Mouse (Mus musculus): ENCODE data around the gene Zbtb38. TPM values are rescaled to one million over a fixed set of nuclear protein-coding genes. Genes with fewer than 3 reads are reported as not detected.
A peak's percentile ranks its signal among the peaks of the same experiment; 100 is the strongest.

Zbtb38 gene
- polyA plus RNA-seq, 1 experiment from 2014 or later, result 8.8 TPM

DNA sequence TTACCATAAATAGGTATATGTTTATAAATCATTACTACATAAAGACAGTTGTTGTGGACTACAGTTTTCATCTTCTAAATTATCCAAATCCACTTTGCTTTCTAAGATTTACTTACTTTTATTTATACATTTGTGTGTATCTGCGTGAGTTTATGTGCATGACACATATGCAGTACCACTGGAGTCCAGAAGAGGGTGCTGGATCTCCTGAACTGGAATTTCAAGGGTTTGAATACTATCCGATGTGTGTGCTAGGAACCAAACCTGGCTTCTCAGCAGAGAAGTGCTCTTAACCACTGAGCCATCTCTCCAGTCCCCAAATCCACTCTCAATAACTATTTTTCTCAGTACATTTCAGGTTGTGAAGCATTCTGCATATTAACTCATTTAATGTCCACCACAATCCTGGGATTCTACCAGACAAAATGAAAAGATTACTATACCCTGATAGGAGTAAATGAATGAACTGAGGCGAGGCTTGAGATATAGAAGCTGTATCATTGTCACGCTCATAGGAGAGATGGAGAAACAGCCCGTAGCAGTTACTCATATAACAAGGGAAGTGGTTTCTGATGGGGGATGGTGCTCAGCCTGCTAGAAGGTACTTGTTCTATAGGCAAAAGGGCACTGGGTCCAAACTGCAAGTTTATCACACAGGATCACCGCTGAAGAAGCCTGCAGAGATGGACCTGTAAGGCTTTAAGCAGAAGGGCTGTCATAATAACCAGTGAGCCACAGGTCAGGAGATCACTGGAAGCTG is 53.2 kb downstream of the Zbtb38 start:
- WGBS, result 98% methylated on average over 6 of the region's 6 CpGs
- no peak overlapping the region for H3K4me2 ChIP-seq (ENCODE audit: low read depth, low read length)

GRCm38 (mm10) chr9:96696788-96697492 is 55.7 kb downstream of the Zbtb38 start:
- H3K36me3 ChIP-seq (replicated peaks; ENCODE audit: control insufficient read depth, insufficient read depth, low read depth, low read length), result no peaks in the 10 kb centered on the region
- 84% methylated on average over 14 of the region's 14 CpGs for WGBS
- ATAC-seq (replicated peaks; ENCODE audit: insufficient number of reproducible peaks, low FRiP score, low TSS enrichment, low read depth) (no peak), DNase-seq (ENCODE audit: low spot score) (no peak)
- no peaks in the 10 kb centered on the region for H3K9me3 ChIP-seq (replicated peaks; ENCODE audit: control insufficient read depth, low read length)
- no peak overlapping the region for H3K9ac ChIP-seq (replicated peaks; ENCODE audit: low read length)
- H3K4me2 ChIP-seq (ENCODE audit: low read depth, low read length), result no peak overlapping the region
- H3K4me1 ChIP-seq (ENCODE audit: control insufficient read depth, insufficient read depth, low read length), result no peaks in the 10 kb centered on the region
- no peaks in the 10 kb centered on the region for H3K27me3 ChIP-seq (ENCODE audit: control insufficient read depth, insufficient read depth, low read length)
- H3K27ac ChIP-seq (replicated peaks; ENCODE audit: low read depth, low read length), result no peak overlapping the region
- H3K4me3 ChIP-seq (ENCODE audit: low read depth, low read length), result no peak overlapping the region

More for the DNA sequence above, 53.2 kb downstream of the Zbtb38 start:
- Histone ChIP-seq H3K27me3 (ENCODE audit: control insufficient read depth, insufficient read depth, low read length) (no peaks in the 10 kb centered on the region), H3K36me3 (replicated peaks; ENCODE audit: control insufficient read depth, insufficient read depth, low read depth, low read length) (no peaks in the 10 kb centered on the region), H3K9me3 (replicated peaks; ENCODE audit: control insufficient read depth, low read length) (no peaks in the 10 kb centered on the region), H3K4me3 (ENCODE audit: low read depth, low read length) (no peak overlapping the region), H3K4me1 (ENCODE audit: control insufficient read depth, insufficient read depth, low read length) (no peaks in the 10 kb centered on the region), H3K9ac (replicated peaks; ENCODE audit: low read length) (no peak overlapping the region), H3K27ac (replicated peaks; ENCODE audit: low read depth, low read length) (no peak overlapping the region)
- DNase-seq (ENCODE audit: low spot score) (no peak), ATAC-seq (replicated peaks; ENCODE audit: insufficient number of reproducible peaks, low FRiP score, low TSS enrichment, low read depth) (no peak)

DNA sequence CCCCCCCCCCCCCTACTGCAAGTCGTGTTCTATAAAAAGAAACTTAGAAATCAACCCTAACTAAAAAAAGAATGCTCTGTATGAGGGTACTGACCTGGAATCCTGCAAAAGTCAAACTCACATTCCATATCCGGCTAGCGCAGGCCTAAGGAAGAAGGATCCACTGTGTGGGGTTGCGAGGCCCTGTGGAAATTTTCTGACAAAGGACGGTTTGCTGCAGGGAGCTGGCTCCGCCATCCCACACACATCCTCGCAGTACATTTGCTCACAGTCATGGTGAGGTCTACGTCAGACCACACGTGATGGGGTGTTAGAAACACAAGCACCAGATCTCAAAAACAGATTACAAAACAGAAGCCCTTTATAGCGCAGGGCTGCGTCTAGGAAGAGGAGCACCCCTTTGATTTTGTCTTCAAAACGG is 56.5 kb downstream of the Zbtb38 start:
- Histone ChIP-seq H3K9me3 (replicated peaks; ENCODE audit: control insufficient read depth, low read length) (no peaks in the 10 kb centered on the region), H3K4me3 (ENCODE audit: low read depth, low read length) (no peak overlapping the region), H3K4me1 (ENCODE audit: control insufficient read depth, insufficient read depth, low read length) (no peaks in the 10 kb centered on the region), H3K27ac (replicated peaks; ENCODE audit: low read depth, low read length) (no peak overlapping the region), H3K4me2 (ENCODE audit: low read depth, low read length) (no peak overlapping the region), H3K36me3 (replicated peaks; ENCODE audit: control insufficient read depth, insufficient read depth, low read depth, low read length) (no peaks in the 10 kb centered on the region), H3K9ac (replicated peaks; ENCODE audit: low read length) (0 out of 2 replicates have a peak overlapping the region, but pooled peaks have one; percentile 13), H3K27me3 (ENCODE audit: control insufficient read depth, insufficient read depth, low read length) (no peaks in the 10 kb centered on the region)
- DNase-seq (ENCODE audit: low spot score), result no peak
- ATAC-seq (replicated peaks; ENCODE audit: insufficient number of reproducible peaks, low FRiP score, low TSS enrichment, low read depth), result no peak
- 80% methylated on average over 12 of the region's 12 CpGs for WGBS

DNA sequence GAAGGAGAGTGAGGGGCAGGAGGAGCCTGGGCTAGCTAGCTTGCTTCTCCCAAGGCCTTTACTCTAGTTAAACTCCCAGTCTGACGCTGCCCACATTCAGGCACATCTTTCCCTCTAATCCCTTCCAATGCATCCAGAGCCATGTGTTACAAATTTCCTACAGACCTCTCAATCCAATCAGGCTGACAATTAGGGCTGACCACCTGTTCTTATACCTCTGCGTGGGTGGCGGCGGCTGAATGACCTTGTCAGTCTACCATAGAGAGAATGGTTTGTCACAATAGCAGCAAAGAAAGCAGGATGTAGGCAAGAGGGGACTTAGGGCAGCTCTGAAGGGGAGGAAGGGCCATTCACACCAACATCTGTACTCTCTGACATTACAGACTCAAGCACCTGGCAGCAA is 62.2 kb downstream of the Zbtb38 start:
- no peaks in the 10 kb centered on the region for H3K27me3 ChIP-seq (ENCODE audit: control insufficient read depth, insufficient read depth, low read length)
- H3K9me3 ChIP-seq (replicated peaks; ENCODE audit: control insufficient read depth, low read length), result no peaks in the 10 kb centered on the region
- no peak overlapping the region for H3K4me3 ChIP-seq (ENCODE audit: low read depth, low read length)
- no peaks in the 10 kb centered on the region for H3K36me3 ChIP-seq (replicated peaks; ENCODE audit: control insufficient read depth, insufficient read depth, low read depth, low read length)
- H3K4me1 ChIP-seq (ENCODE audit: control insufficient read depth, insufficient read depth, low read length), result no peaks in the 10 kb centered on the region
- DNase-seq (ENCODE audit: low spot score) (peak; percentile 29), ATAC-seq (replicated peaks; ENCODE audit: insufficient number of reproducible peaks, low FRiP score, low TSS enrichment, low read depth) (no peak)
- H3K27ac ChIP-seq (replicated peaks; ENCODE audit: low read depth, low read length), result no peak overlapping the region
- H3K9ac ChIP-seq (replicated peaks; ENCODE audit: low read length), result no peak overlapping the region
- H3K4me2 ChIP-seq (ENCODE audit: low read depth, low read length), result no peak overlapping the region
- WGBS, result 50% methylated on average over 4 of the region's 4 CpGs

GRCm38 (mm10) chr9:96689076-96689475 is 63.6 kb downstream of the Zbtb38 start:
- WGBS, result 95% methylated on average over 4 of the region's 4 CpGs
- no peaks in the 10 kb centered on the region for H3K27me3 ChIP-seq (ENCODE audit: control insufficient read depth, insufficient read depth, low read length)
- H3K36me3 ChIP-seq (replicated peaks; ENCODE audit: control insufficient read depth, insufficient read depth, low read depth, low read length), result no peaks in the 10 kb centered on the region
- H3K27ac ChIP-seq (replicated peaks; ENCODE audit: low read depth, low read length), result no peak overlapping the region
- no peak overlapping the region for H3K4me3 ChIP-seq (ENCODE audit: low read depth, low read length)
- DNase-seq (ENCODE audit: low spot score), result no peak
- no peak overlapping the region for H3K9ac ChIP-seq (replicated peaks; ENCODE audit: low read length)
- no peak overlapping the region for H3K4me2 ChIP-seq (ENCODE audit: low read depth, low read length)
- H3K4me1 ChIP-seq (ENCODE audit: control insufficient read depth, insufficient read depth, low read length), result no peaks in the 10 kb centered on the region
- ATAC-seq (replicated peaks; ENCODE audit: insufficient number of reproducible peaks, low FRiP score, low TSS enrichment, low read depth), result no peak
- H3K9me3 ChIP-seq (replicated peaks; ENCODE audit: control insufficient read depth, low read length), result no peaks in the 10 kb centered on the region

GRCm38 (mm10) chr9:96688194-96688875 is 64.3 kb downstream of the Zbtb38 start:
- ATAC-seq (replicated peaks; ENCODE audit: insufficient number of reproducible peaks, low FRiP score, low TSS enrichment, low read depth) (no peak), DNase-seq (ENCODE audit: low spot score) (no peak)
- Histone ChIP-seq H3K27ac (replicated peaks; ENCODE audit: low read depth, low read length) (no peak overlapping the region), H3K27me3 (ENCODE audit: control insufficient read depth, insufficient read depth, low read length) (no peaks in the 10 kb centered on the region), H3K4me3 (ENCODE audit: low read depth, low read length) (no peak overlapping the region), H3K4me2 (ENCODE audit: low read depth, low read length) (no peak overlapping the region), H3K4me1 (ENCODE audit: control insufficient read depth, insufficient read depth, low read length) (no peaks in the 10 kb centered on the region), H3K36me3 (replicated peaks; ENCODE audit: control insufficient read depth, insufficient read depth, low read depth, low read length) (no peaks in the 10 kb centered on the region), H3K9ac (replicated peaks; ENCODE audit: low read length) (no peak overlapping the region), H3K9me3 (replicated peaks; ENCODE audit: control insufficient read depth, low read length) (no peaks in the 10 kb centered on the region)
- WGBS, result 83% methylated on average over 21 of the region's 21 CpGs

DNA sequence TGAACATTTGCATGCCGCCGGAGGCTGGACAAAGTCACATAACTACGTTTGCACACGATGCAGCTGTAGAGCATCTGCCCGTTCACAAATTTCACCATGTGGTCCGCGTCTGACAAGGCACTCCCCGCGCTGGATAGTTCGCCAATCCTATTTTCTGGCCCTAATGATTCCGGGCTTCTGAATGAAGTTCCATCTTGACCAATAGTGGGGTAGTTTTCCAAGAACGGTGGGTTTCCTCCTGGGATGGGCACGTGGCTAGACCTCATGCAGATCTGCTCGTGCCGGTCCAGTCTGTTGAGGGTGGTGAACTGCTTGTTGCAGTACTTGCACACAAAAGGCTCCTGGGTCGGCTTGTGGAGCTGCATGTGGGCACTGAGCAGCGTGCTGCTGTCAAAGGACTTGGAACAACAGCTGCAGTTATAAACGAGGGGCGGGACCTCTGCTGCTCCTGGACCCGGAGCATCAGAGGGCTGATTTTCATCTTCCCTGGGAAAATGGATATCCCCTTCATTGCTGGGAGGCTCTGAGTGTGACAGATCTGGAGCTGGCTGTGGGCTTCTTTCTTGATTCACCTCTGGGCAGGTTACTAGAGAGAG is 64.9 kb downstream of the Zbtb38 start:
- Histone ChIP-seq H3K4me2 (ENCODE audit: low read depth, low read length) (no peak overlapping the region), H3K4me1 (ENCODE audit: control insufficient read depth, insufficient read depth, low read length) (no peaks in the 10 kb centered on the region), H3K36me3 (replicated peaks; ENCODE audit: control insufficient read depth, insufficient read depth, low read depth, low read length) (no peaks in the 10 kb centered on the region), H3K4me3 (ENCODE audit: low read depth, low read length) (no peak overlapping the region), H3K9me3 (replicated peaks; ENCODE audit: control insufficient read depth, low read length) (no peaks in the 10 kb centered on the region), H3K9ac (replicated peaks; ENCODE audit: low read length) (no peak overlapping the region), H3K27ac (replicated peaks; ENCODE audit: low read depth, low read length) (no peak overlapping the region), H3K27me3 (ENCODE audit: control insufficient read depth, insufficient read depth, low read length) (no peaks in the 10 kb centered on the region)
- WGBS, result 83% methylated on average over 20 of the region's 20 CpGs
- ATAC-seq (replicated peaks; ENCODE audit: insufficient number of reproducible peaks, low FRiP score, low TSS enrichment, low read depth) (no peak), DNase-seq (ENCODE audit: low spot score) (no peak)
